Mouse (Mus musculus): ENCODE results near the gene Gm10972. TPM values are rescaled to one million over a fixed set of nuclear protein-coding genes. Genes with fewer than 3 reads are reported as not detected.

Gene Gm10972
- polyA plus RNA-seq, 1 experiment from 2014 or later: not detected

GRCm38 (mm10) chr3:94613258-94613878 is 29.5 kb upstream of the Gm10972 start:
- ATAC-seq (replicated peaks; ENCODE audit: insufficient number of reproducible peaks, low FRiP score, low TSS enrichment): no peak
- no peaks in the 10 kb centered on the region for H3K36me3 ChIP-seq (ENCODE audit: control insufficient read depth, insufficient read depth, low read length)
- H3K4me3 ChIP-seq (ENCODE audit: low read depth, low read length): no peak overlapping the region
- H3K4me1 ChIP-seq (ENCODE audit: control insufficient read depth, insufficient read depth, low read length): peaks cover 13% of the 10 kb centered on the region
- H3K4me2 ChIP-seq: no peak overlapping the region
- no peaks in the 10 kb centered on the region for H3K27me3 ChIP-seq (ENCODE audit: control insufficient read depth, insufficient read depth, low read length)
- WGBS (ENCODE audit: insufficient replicate concordance): 63% methylated on average over 7 of the region's 7 CpGs
- H3K9ac ChIP-seq (ENCODE audit: low read depth, low read length): no peak overlapping the region
- no peaks in the 10 kb centered on the region for H3K9me3 ChIP-seq (replicated peaks; ENCODE audit: control insufficient read depth, low read length)
- H3K27ac ChIP-seq (ENCODE audit: low read depth, low read length): no peak overlapping the region

GRCm38 (mm10) chr3:94616717-94617116 is 26.2 kb upstream of the Gm10972 start:
- Histone ChIP-seq H3K4me2 (no peak overlapping the region), H3K36me3 (ENCODE audit: control insufficient read depth, insufficient read depth, low read length) (no peaks in the 10 kb centered on the region), H3K4me1 (ENCODE audit: control insufficient read depth, insufficient read depth, low read length) (peaks cover 17% of the 10 kb centered on the region), H3K27me3 (ENCODE audit: control insufficient read depth, insufficient read depth, low read length) (no peaks in the 10 kb centered on the region), H3K9ac (ENCODE audit: low read depth, low read length) (no peak overlapping the region), H3K27ac (ENCODE audit: low read depth, low read length) (no peak overlapping the region), H3K9me3 (replicated peaks; ENCODE audit: control insufficient read depth, low read length) (no peaks in the 10 kb centered on the region), H3K4me3 (ENCODE audit: low read depth, low read length) (no peak overlapping the region)
- 66% methylated on average over 4 of the region's 4 CpGs for WGBS (ENCODE audit: insufficient replicate concordance)
- ATAC-seq (replicated peaks; ENCODE audit: insufficient number of reproducible peaks, low FRiP score, low TSS enrichment): no peak

GRCm38 (mm10) chr3:94621740-94622507 is 21.0 kb upstream of the Gm10972 start:
- WGBS (ENCODE audit: insufficient replicate concordance): 69% methylated on average over 11 of the region's 11 CpGs
- Histone ChIP-seq H3K4me2 (peak overlapping the region; percentile 2; the same call in 1 of the 2 replicates), H3K27ac (ENCODE audit: low read depth, low read length) (peak overlapping the region; percentile 41), H3K27me3 (ENCODE audit: control insufficient read depth, insufficient read depth, low read length) (no peaks in the 10 kb centered on the region), H3K4me3 (ENCODE audit: low read depth, low read length) (no peak overlapping the region), H3K9ac (ENCODE audit: low read depth, low read length) (no peak overlapping the region), H3K36me3 (ENCODE audit: control insufficient read depth, insufficient read depth, low read length) (no peaks in the 10 kb centered on the region), H3K9me3 (replicated peaks; ENCODE audit: control insufficient read depth, low read length) (no peaks in the 10 kb centered on the region), H3K4me1 (ENCODE audit: control insufficient read depth, insufficient read depth, low read length) (peaks cover 27% of the 10 kb centered on the region)
- peak; percentile 80; the same call in 1 of the 2 replicates for ATAC-seq (replicated peaks; ENCODE audit: insufficient number of reproducible peaks, low FRiP score, low TSS enrichment)

GRCm38 (mm10) chr3:94622550-94622949 is 20.4 kb upstream of the Gm10972 start:
- Histone ChIP-seq H3K4me3 (ENCODE audit: low read depth, low read length) (no peak overlapping the region), H3K27ac (ENCODE audit: low read depth, low read length) (peak overlapping the region; percentile 41), H3K4me1 (ENCODE audit: control insufficient read depth, insufficient read depth, low read length) (peaks cover 27% of the 10 kb centered on the region), H3K9me3 (replicated peaks; ENCODE audit: control insufficient read depth, low read length) (no peaks in the 10 kb centered on the region), H3K9ac (ENCODE audit: low read depth, low read length) (no peak overlapping the region), H3K4me2 (peak overlapping the region; percentile 2; the same call in 1 of the 2 replicates), H3K36me3 (ENCODE audit: control insufficient read depth, insufficient read depth, low read length) (no peaks in the 10 kb centered on the region), H3K27me3 (ENCODE audit: control insufficient read depth, insufficient read depth, low read length) (no peaks in the 10 kb centered on the region)
- ATAC-seq (replicated peaks; ENCODE audit: insufficient number of reproducible peaks, low FRiP score, low TSS enrichment): peak; percentile 73
- 79% methylated on average over 10 of the region's 10 CpGs for WGBS (ENCODE audit: insufficient replicate concordance)

GRCm38 (mm10) chr3:94624281-94624680 is 18.6 kb upstream of the Gm10972 start:
- H3K4me3 ChIP-seq (ENCODE audit: low read depth, low read length): no peak overlapping the region
- H3K4me2 ChIP-seq: no peak overlapping the region
- H3K27ac ChIP-seq (ENCODE audit: low read depth, low read length): no peak overlapping the region
- H3K4me1 ChIP-seq (ENCODE audit: control insufficient read depth, insufficient read depth, low read length): peaks cover 27% of the 10 kb centered on the region
- H3K9ac ChIP-seq (ENCODE audit: low read depth, low read length): no peak overlapping the region
- H3K9me3 ChIP-seq (replicated peaks; ENCODE audit: control insufficient read depth, low read length): no peaks in the 10 kb centered on the region
- H3K36me3 ChIP-seq (ENCODE audit: control insufficient read depth, insufficient read depth, low read length): no peaks in the 10 kb centered on the region
- no peak for ATAC-seq (replicated peaks; ENCODE audit: insufficient number of reproducible peaks, low FRiP score, low TSS enrichment)
- WGBS (ENCODE audit: insufficient replicate concordance): 80% methylated on average over 4 of the region's 4 CpGs
- H3K27me3 ChIP-seq (ENCODE audit: control insufficient read depth, insufficient read depth, low read length): no peaks in the 10 kb centered on the region

GRCm38 (mm10) chr3:94628712-94629111 is 14.2 kb upstream of the Gm10972 start:
- Histone ChIP-seq H3K4me3 (ENCODE audit: low read depth, low read length) (no peak overlapping the region), H3K27me3 (ENCODE audit: control insufficient read depth, insufficient read depth, low read length) (no peaks in the 10 kb centered on the region), H3K9me3 (replicated peaks; ENCODE audit: control insufficient read depth, low read length) (no peaks in the 10 kb centered on the region), H3K4me1 (ENCODE audit: control insufficient read depth, insufficient read depth, low read length) (peaks cover 2% of the 10 kb centered on the region; the same call in 1 of the 2 replicates), H3K36me3 (ENCODE audit: control insufficient read depth, insufficient read depth, low read length) (no peaks in the 10 kb centered on the region), H3K9ac (ENCODE audit: low read depth, low read length) (no peak overlapping the region), H3K27ac (ENCODE audit: low read depth, low read length) (no peak overlapping the region), H3K4me2 (no peak overlapping the region)
- WGBS (ENCODE audit: insufficient replicate concordance): 87% methylated on average over 5 of the region's 5 CpGs
- ATAC-seq (replicated peaks; ENCODE audit: insufficient number of reproducible peaks, low FRiP score, low TSS enrichment): no peak

GRCm38 (mm10) chr3:94629876-94630275 is 13.0 kb upstream of the Gm10972 start:
- Histone ChIP-seq H3K4me2 (no peak overlapping the region), H3K36me3 (ENCODE audit: control insufficient read depth, insufficient read depth, low read length) (no peaks in the 10 kb centered on the region), H3K27ac (ENCODE audit: low read depth, low read length) (no peak overlapping the region), H3K4me3 (ENCODE audit: low read depth, low read length) (no peak overlapping the region), H3K27me3 (ENCODE audit: control insufficient read depth, insufficient read depth, low read length) (no peaks in the 10 kb centered on the region), H3K9me3 (replicated peaks; ENCODE audit: control insufficient read depth, low read length) (no peaks in the 10 kb centered on the region), H3K9ac (ENCODE audit: low read depth, low read length) (no peak overlapping the region), H3K4me1 (ENCODE audit: control insufficient read depth, insufficient read depth, low read length) (no peaks in the 10 kb centered on the region)
- ATAC-seq (replicated peaks; ENCODE audit: insufficient number of reproducible peaks, low FRiP score, low TSS enrichment): no peak
- 71% methylated on average over 3 of the region's 3 CpGs for WGBS (ENCODE audit: insufficient replicate concordance)

GRCm38 (mm10) chr3:94648755-94649590 is 6.1 kb downstream of the Gm10972 start:
- 24% methylated on average over 6 of the region's 6 CpGs for WGBS (ENCODE audit: insufficient replicate concordance)
- H3K36me3 ChIP-seq (ENCODE audit: control insufficient read depth, insufficient read depth, low read length): no peaks in the 10 kb centered on the region
- no peaks in the 10 kb centered on the region for H3K27me3 ChIP-seq (ENCODE audit: control insufficient read depth, insufficient read depth, low read length)
- peak; percentile 85; the same call in 1 of the 2 replicates for ATAC-seq (replicated peaks; ENCODE audit: insufficient number of reproducible peaks, low FRiP score, low TSS enrichment)
- no peak overlapping the region for H3K4me3 ChIP-seq (ENCODE audit: low read depth, low read length)
- H3K27ac ChIP-seq (ENCODE audit: low read depth, low read length): peak overlapping the region; percentile 79
- H3K9me3 ChIP-seq (replicated peaks; ENCODE audit: control insufficient read depth, low read length): no peaks in the 10 kb centered on the region
- peak overlapping the region; percentile 43 for H3K4me2 ChIP-seq
- H3K9ac ChIP-seq (ENCODE audit: low read depth, low read length): peak overlapping the region; percentile 17; the same call in 1 of the 2 replicates
- peaks cover 15% of the 10 kb centered on the region for H3K4me1 ChIP-seq (ENCODE audit: control insufficient read depth, insufficient read depth, low read length)

Measured in heart, embryonic 11.5 days (tissue).